Mouse (Mus musculus) olfactory bulb, adult 2 months (tissue): Measurements from ENCODE around the gene Ndst4.

Source experiments
- CTCF ChIP-seq: fragments of 200-500 bp; IDR thresholded peaks from 2 replicates; pipeline ENCODE4 v1.5.1; 2012; ENCODE audit warnings: low read depth, mild to moderate bottlenecking, low read length, moderate library complexity; ENCODE audit not compliant: insufficient read depth
- POLR2A ChIP-seq: fragments of 200-500 bp; IDR thresholded peaks from 2 replicates; pipeline ENCODE4 v1.6.1; 2012; ENCODE audit warnings: mild to moderate bottlenecking, low read depth, low read length, moderate library complexity; ENCODE audit not compliant: insufficient read depth

- TF ChIP-seq CTCF (no peak), POLR2A (no peak)
Observed at GRCm38 (mm10) chr3:125466894-125467652, 63.2 kb downstream of the Ndst4 start.
